Mouse (Mus musculus) induced T-regulatory cell, adult 2 months (primary cell): ENCODE results near the gene Gtf2ird2.

Source experiments
- DNase-seq: peaks from one replicate; pipeline ENCODE4 v3.0.0-alpha.2; 2012; ENCODE audit warnings: low read depth

The Gtf2ird2 gene

DNA sequence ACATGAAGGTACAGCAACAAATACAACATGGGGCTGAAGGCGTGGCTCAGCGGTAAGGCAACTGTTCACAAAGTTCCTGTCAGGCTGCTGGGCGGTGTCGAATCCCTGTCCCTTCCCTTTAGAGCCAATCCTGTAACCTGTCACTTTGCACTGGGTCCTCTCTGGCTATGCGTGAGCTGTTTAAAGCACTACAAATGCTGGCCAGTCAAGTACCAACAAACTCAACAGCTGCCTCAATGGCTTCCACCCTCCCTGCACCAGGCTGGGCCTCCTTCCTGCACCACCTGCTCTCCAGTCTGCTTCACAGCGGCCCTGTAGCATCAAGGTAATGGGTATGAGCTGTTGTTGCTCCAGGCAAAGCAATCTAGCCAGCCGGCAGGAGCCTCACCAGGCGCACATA is 84.9 kb downstream of the Gtf2ird2 start:
- DNase-seq: peak; percentile 53

DNA sequence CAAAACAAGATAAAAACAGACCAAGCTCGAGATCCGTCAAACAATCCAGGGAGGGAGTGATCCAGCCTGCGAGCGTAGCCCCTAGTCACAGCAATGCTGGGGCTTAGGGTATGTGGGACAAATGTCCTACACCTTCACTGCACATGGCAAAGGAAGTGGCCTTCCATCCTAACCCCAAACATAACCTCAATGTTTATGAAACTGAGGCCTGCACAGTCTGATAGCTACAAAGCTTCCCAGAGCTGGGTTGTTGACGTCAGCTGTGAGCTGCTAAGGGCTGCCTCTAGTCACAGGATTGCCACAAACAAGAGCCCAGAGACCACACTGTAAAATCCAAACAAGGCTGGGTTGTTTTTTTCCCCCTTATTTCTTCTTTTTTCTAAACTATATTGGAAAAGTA is 85.9 kb downstream of the Gtf2ird2 start:
- peak; percentile 90 for DNase-seq

DNA sequence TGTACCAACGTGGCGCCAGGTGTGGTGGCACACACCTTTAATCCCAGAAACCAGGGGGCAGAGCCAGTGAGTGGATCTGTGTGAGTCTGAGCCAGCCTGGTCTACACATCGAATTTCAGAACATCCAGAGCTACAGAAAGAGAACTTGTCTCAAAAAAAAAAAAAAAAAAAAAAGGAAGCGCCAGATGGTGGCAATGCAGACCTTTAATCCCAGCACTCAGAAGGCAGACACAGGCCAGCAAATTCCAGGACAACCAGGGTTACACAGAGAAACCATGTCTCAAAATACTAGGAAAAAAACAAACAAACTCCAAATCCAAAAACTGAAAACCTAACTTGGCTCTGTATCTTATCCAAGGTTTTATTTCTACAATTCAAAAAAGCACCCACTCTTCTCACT is 86.7 kb downstream of the Gtf2ird2 start:
- DNase-seq: no peak

DNA sequence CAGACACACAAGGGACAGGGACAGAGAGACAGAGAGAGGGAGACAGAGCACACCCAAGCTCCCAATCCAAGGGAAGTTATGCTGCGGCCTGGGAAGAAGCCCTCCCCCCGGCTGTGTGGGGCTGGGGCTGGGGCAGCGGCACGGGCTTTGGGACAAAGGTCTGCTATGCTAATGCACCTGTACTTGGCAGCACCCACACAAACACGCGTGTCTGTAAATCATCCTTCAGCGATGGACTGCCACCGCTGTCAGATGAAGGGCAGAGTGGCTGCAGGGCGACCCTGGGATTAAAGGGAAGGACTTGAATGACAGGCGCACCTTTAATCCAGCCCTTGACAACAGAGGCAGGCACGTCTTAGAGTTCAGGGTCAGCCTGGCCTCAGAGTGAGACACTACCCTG is 87.6 kb downstream of the Gtf2ird2 start:
- DNase-seq: no peak

DNA sequence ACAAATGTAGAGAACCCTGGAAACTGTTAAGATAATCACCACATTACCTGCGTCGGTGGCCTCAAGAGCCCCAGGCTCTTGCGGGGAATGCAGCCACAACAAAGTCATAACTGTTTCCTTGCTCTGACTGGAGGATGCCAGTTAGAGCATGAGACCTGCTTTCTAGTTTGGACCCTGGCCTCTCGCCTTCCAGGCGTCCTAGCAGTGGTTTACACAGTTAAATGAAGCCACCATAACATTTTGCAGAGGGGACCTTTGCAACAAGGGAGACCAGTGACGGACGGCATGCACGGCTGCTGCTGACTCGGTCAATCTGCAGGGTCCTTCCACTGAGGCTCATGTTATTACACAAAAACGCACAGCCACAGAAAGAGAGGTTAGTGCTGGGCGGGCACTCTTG is 88.9 kb downstream of the Gtf2ird2 start:
- no peak for DNase-seq

DNA sequence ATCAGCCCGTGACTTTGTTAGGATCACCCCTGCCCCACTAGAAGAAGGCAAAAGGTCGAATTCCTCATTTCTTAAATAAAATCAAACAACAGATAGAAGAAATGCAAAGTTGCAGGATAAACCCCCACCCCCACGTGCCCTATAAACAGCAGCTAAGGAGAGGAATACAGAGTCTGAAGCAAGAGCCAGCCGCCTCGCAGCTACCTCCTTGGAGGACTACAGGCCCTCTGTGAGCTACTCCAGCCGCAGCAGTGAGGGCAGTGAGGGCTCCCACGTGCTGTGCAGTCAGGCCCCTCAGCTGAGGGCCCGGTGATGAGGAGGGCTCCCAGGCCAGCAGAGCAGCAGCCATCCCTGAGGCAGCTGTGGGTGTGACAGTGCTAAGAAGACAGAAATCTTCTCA is 89.9 kb downstream of the Gtf2ird2 start:
- DNase-seq: no peak
